Mouse (Mus musculus) thymus, adult 2 months (tissue): Measurements from ENCODE around the gene Angptl2.

Experiments used
- CTCF ChIP-seq: fragments of 200-500 bp; IDR thresholded peaks from 2 replicates; pipeline ENCODE4 v1.5.1; 2012; ENCODE audit warnings: mild to moderate bottlenecking, control low read depth, low read length, moderate library complexity, borderline replicate concordance; ENCODE audit not compliant: control insufficient read depth, poor library complexity, insufficient read depth; ENCODE audit errors: extremely low read depth
- POLR2A ChIP-seq: fragments of 200-500 bp; IDR thresholded peaks from 2 replicates; pipeline ENCODE4 v1.6.1; 2012; ENCODE audit warnings: mild to moderate bottlenecking, low read length, control low read depth, moderate library complexity; ENCODE audit not compliant: control insufficient read depth, poor library complexity, insufficient read depth; ENCODE audit errors: extremely low read depth

DNA sequence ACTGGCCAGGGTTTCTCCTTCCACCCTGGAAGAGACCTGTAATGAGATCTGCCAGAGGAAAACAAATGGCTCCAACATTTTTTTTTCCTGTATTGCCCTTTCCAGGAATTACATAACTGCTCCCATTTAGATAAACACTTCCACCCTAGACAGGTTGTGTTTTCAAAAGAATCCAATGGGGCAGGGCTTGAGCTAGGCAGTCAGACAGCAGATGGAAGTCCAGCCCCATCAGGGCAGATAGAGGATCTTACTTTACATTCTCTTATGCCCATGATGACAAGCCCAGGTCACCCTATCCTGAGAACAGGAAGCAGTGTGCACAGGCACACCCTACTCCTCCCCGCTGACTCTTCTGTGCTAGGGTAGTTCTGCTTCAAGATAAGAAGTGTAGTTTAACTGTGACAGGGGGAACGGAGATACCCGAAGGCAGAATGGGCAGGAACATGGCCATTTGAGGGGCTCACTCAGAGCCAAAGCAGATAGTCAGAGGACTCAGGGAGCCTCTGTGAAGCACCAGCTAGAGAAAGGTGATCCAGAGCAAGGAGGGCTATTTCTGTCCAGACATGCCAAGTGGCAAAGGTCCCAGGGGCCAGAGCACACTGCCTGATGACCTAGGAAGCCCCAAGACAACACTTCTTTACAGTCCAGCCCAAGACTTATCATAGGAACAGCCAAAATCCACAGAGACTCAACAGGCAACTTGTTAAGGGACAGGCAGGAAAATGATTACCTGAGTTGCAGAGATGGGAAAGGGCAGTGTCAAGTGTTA lies 41.1 kb downstream of the Angptl2 start:
- TF ChIP-seq CTCF (no peak), POLR2A (no peak)
